Mouse (Mus musculus): ENCODE results near the gene Kcnb1.
"Not testable (repeated sequence)": the region's sequence is repeated elsewhere in the genome, so short reads cannot be mapped to it uniquely, and the experiment has no call there.

The Kcnb1 gene

DNA sequence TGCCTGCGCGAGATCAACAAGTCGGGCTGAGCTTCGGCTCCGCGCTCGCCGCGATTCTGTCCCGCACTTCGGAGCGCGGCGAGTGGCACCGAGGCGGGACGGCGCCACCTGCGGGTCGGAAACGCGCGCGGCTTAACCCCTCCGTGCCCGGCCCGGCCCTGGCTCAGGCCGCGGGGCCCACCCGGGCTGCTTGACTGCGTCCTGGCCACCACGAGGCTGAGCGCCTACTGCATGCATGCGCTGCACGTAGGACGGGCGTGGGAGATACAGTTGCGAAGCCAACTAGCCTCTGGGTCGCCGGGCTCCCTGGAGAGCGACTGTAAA lies at the start of gene Kcnb1:
Kcnb1 (minus strand) TSS at position 80 of the 324 bp plus-strand sequence.
- peak; percentile 68 to 88 for DNase-seq

- DNase-seq, result no peak
Measured at GRCm38 (mm10) chr2:167239262-167239661, 49.3 kb upstream of the Kcnb1 start.

- DNase-seq, result no peak
Measured at GRCm38 (mm10) chr2:167237224-167237623, 47.3 kb upstream of the Kcnb1 start.

- no peak for DNase-seq
Measured at GRCm38 (mm10) chr2:167236174-167236573, 46.2 kb upstream of the Kcnb1 start.

DNA sequence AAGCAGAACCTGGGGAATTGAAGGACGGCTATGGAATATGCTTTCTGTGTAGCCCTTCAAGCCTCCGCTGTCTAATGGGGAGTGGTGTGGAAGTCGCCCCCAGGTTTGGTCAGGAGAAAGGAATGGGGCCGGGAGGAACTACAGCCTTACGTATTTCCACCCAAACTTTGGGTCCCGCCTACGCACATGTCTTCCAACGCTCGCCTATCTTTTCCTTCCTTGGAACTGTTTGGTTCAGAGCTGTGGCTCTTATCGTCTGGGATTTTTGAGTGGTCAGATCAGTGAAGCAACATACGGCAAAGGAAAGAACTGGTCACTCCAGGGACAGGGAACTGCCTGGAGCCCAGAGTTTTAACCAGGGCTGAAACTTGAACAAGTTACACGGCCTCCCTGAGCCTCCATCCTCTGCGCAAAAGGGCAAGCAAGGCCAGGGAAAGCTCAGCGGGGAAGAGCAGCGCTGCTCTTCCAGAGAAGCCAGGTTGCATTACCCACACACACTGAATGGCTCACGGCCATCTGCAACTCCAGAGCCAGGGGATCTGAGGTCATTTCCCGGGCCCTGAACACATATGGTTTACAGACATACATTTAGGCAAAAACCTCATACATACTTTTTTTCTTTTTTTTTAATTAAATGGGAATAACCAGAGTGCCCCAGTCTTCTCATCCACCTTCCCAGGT lies 45.5 kb upstream of the Kcnb1 start:
- DNase-seq, result no peak

- DNase-seq, result no peak
Measured at GRCm38 (mm10) chr2:167233771-167234170, 43.8 kb upstream of the Kcnb1 start.

GRCm38 (mm10) chr2:167233009-167233335 lies 43.0 kb upstream of the Kcnb1 start:
- DNase-seq, result no peak

GRCm38 (mm10) chr2:167232132-167233008 lies 42.4 kb upstream of the Kcnb1 start:
- peak; percentile 76 to 80 for DNase-seq

- peak in 1 of 2 experiments; percentile 49 for DNase-seq
Measured at GRCm38 (mm10) chr2:167230554-167230953, 40.6 kb upstream of the Kcnb1 start.

GRCm38 (mm10) chr2:167224937-167225336 lies 35.0 kb upstream of the Kcnb1 start:
- DNase-seq, result no peak

DNA sequence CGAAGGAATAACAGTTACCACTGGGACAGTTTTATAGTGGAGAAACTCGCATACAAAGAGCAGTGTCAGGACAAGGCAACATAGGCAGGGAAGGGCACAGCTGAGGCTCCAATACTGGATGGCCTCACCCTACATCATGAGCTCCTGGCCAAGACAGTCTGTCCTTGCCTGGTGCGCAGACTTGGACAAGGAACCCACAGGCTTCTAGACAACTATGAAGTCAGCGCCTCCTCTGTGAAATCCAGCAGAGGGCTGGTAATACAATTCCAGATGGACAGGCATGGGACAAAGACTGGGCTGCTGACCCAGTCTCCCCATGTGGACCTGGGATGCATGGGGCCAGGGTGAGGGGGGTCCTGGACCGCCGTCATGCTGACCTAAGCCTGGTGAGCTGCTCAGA lies 34.2 kb upstream of the Kcnb1 start:
- DNase-seq, result no peak

DNA sequence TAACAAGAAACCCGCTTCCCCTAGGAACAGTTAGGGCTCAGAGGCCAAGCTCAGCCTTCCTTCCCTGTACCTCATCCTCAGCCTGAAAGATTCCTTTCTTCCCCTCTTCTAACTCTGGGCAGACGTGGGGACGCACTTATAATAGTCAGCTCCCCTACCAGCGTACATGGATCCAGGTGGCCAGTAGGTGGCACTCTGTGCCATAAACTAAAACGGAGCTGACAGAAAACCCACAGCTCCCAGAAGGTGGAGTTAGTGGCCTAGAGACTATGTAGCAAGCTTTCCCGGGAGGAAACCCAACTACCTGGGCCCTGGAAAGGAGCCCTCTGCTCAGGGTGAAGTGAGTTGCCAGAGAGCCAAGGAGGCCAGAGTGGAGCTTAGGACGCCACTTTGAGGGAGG lies 32.2 kb upstream of the Kcnb1 start:
- DNase-seq, result peak; percentile 84 to 90

DNA sequence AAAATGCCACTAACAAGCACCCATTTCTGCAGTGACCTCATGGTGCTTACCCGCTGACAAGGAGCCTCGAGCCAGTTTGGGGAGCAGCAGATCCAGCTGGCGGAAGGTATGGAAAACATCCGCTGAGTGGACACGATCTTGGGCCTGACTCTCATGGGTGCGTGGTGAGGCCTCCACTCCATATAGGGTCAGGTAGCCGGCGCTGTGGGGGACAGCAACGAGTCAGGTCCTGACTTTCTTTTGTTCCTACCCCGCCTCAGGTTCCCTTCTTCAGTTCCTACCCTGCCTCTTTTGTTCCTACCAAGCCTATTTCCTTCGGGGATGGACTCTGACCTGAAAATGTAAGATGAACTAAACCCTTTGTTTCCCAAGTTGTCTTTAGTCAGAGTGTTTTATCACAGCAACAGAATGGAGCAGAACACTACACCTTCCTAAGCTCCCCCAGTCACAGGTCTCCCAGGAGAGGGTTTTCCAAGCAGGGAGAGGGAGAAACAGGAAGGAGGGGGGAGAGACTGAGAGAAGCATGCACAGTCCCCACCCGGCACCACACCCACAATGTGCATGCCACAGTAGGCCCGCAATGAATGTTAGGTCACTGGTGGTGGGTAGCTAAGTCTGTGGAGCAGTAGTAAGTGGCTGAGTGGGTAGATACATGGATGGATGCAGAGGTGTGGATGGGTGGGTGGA lies 31.3 kb upstream of the Kcnb1 start:
- no peak for DNase-seq

- no peak for DNase-seq
Measured at GRCm38 (mm10) chr2:167220736-167221135, 30.8 kb upstream of the Kcnb1 start.

DNA sequence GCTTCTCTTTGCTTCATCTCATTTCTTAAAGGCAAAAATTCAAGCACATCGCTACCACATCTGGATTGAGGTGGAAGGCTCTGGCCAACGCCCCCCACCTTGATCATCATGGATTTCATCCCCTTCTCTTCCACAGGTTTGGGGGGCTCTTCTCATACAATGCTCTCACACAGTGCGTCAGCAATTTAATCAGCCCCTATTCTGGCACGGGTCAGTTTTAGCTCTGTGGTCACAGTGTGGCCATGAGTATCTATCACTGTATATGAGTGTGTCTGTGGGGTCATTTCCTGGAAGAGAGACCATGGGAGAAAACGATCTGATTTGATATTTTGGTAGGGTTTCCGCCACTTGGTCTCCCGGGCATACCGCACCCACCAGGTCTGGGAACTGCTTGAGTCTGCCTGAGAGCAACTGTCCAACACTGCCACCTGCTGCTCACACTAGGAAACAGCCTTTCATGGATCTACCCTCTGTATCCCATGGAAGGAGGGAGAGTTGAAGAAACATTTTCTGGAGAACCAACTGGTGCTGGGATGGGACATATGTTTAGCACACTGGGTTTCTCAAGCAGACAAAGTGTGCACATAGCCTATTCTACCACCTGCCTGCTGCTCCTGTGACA lies 29.3 kb upstream of the Kcnb1 start:
- peak; percentile 85 to 93 for DNase-seq

- DNase-seq, result no peak
Measured at GRCm38 (mm10) chr2:167213666-167214065, 23.7 kb upstream of the Kcnb1 start.

GRCm38 (mm10) chr2:167213076-167213475 lies 23.1 kb upstream of the Kcnb1 start:
- DNase-seq, result peak in 1 of 2 experiments; percentile 51

GRCm38 (mm10) chr2:167212551-167212950 lies 22.6 kb upstream of the Kcnb1 start:
- DNase-seq, result no peak

- DNase-seq, result no peak
Measured at GRCm38 (mm10) chr2:167212089-167212488, 22.1 kb upstream of the Kcnb1 start.

- no peak for DNase-seq
Measured at GRCm38 (mm10) chr2:167209900-167210299, 19.9 kb upstream of the Kcnb1 start.

DNA sequence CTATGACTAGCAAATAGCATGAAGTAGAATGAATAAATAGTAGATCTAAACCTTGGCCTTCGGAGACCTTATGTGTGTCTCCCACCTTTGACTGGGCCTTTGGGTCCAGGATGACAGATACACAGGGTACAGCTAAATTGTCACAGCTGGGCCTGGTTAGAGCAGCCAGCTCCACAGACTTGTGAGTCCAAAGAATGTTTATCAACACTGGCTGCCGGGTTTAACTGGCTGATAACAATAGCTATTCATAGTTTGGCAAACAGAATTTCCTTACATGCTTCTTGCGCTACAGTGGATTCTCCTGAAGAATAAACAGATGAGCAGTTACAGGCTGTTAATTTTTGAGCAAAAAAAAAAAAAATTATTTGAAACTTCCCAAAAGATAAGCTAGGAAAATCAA lies 19.0 kb upstream of the Kcnb1 start:
- no peak for DNase-seq

- no peak for DNase-seq
Measured at GRCm38 (mm10) chr2:167205918-167206629, 16.1 kb upstream of the Kcnb1 start.

DNA sequence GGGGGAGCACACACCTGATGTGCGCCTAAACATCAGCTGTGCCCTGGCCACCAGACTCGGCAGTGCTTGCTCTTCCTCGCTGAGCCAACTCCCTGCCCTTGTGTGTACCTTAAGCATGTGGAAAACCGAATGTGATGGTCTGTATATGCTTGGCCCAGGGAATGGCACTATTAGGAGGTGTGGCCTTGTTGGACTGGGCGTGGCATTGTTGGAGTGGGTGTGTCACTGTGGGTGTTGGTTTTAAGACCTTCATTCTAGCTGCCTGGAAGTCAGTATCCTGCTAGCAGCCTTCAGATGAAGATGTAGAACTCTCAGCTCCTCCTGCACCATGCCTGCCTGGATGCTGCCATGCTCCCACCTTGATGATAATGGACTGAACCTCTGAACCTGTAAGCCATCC lies 14.7 kb upstream of the Kcnb1 start:
- not testable (repeated sequence) for DNase-seq
